Mouse (Mus musculus) c-Kit-positive CD71-positive TER-119-negative erythroid progenitor cells, embryonic 14.5 days (primary cell): ENCODE measurements around the gene C2cd4d.

Experiments
- DNase-seq: peaks from one replicate; pipeline ENCODE4 v3.0.0-alpha.2; 2013; ENCODE audit warnings: low read depth

The C2cd4d gene

DNA sequence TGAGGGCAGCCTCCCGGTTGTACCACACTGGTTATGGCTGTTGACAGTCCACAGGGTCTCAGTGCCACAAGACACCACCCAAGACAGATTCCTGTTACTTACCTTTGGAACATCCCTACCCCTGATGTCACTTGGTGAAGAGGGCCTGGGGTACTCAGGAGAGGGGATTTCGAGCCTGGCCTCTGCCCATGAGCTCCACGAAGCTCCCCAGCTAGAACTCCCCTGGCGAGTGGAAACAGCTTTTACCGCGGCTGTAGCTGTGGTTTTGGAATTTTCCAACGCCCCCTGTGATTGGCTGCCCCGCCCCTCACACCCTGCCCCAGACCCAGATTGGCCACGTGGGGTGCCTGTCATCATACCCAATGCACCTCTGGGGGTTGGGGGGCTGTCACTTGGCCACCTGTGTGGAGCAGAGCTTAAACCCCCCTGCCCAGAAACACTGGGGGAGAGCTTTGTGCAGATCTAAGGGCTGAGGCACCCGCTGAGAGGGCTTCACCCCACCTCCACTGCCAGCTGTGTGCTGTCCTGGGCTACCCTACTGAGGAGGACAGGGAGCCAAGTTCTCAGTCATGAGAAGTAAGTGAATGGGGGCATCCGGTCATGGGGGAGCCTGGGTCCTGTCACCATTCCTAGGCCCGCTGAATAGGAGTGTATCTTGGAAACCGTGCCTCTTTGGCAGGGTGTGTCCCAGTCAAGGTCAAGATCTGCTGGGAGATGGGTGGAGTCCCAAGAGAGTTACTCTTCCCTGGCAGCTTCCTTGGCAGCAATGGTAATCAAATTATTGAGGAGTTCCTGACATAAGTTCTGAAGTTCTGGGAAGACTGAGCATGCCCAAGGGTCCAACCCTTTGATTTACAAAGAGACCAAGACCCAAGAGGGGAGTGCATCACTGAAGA is 15.0 kb downstream of the C2cd4d start:
- DNase-seq, result no peak

GRCm38 (mm10) chr3:94379831-94380510 is 17.7 kb downstream of the C2cd4d start:
- no peak for DNase-seq

- no peak for DNase-seq
Observed at GRCm38 (mm10) chr3:94382308-94382707, 20.1 kb downstream of the C2cd4d start.

DNA sequence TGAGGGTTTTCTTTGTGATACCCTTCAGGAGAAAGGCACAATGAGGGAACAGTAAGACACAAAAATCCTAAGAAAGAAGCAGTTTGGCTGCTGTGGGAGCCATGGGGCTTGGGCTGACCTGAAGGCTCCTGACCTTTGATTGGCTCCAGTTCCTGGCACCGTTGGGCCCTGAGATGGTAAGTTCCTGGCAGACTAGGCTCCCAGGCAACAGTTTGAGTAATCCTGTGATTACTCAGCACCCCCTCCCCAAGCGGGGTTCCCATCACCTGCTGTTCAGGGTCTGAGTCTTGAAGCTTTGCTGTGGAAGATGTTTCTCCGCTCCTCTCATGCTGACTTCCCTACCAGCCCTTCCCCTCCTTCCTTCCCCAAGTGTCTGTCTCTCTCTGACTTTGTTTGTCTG is 21.2 kb downstream of the C2cd4d start:
- no peak for DNase-seq

GRCm38 (mm10) chr3:94386671-94387070 is 24.4 kb downstream of the C2cd4d start:
- no peak for DNase-seq

GRCm38 (mm10) chr3:94387391-94387790 is 25.2 kb downstream of the C2cd4d start:
- no peak for DNase-seq

DNA sequence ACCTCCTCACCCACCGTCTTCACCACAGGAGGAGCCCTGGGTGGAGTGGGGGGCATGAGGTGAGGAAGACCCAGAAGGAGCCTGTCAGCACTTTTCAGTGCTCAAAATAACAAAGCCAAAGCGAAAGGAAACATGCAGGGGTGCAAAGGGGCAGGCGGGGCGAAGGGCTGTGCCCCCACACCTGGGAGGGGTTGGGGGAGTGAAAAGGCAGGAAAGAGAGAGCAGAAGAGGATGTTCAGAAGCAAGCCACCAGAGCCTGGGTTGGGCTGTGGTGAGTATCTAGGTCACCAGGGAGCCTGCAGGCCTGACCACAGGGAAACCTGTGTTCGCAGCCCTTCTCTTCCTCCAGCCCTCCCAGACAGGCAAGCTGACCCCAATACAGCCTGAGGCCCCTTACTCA is 25.8 kb downstream of the C2cd4d start:
- no peak for DNase-seq

GRCm38 (mm10) chr3:94389420-94389819 is 27.2 kb downstream of the C2cd4d start:
- DNase-seq, result no peak

- DNase-seq, result no peak
Observed at GRCm38 (mm10) chr3:94391001-94391400, 28.8 kb downstream of the C2cd4d start.

GRCm38 (mm10) chr3:94392128-94392527 is 29.9 kb downstream of the C2cd4d start:
- DNase-seq, result no peak

DNA sequence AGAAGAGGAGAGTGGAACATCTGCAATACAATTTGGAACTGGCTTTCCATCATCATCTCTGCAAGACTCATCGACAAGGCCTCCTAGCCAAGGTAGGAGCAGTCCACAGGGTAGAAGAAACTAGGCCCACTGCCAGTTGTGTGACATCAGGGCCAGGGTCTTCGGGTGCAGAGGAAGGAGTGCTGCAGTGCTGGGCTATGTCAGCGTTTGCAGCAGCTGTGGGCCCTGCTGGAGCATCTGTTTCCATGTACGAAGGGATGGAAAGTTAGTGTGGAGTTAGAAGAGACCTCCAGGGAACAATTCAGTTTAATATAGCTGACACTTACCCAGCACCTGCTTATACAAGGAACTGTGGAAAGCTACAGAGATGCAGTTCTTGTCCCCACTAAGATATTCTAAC is 30.8 kb downstream of the C2cd4d start:
- no peak for DNase-seq

DNA sequence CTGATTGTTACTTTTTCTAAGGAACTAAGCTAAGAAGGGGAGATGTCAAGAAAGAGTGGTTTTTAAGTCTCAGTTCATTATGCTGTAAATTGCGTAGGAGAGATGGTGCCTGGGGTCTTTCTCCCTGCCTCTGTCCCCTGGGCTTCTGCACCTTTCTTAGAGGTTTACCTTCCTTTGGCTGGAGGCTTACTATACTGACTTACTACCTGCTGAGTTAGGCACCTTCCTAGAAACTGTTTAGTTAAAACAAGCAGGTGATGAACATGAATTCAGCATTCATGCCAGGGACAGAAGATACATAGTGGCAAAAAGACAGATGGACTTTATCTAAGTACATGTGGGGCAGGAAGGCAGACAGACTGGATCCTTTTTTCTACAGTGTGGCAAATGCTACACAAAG is 34.1 kb downstream of the C2cd4d start:
- no peak for DNase-seq

- no peak for DNase-seq
Observed at GRCm38 (mm10) chr3:94396851-94397250, 34.6 kb downstream of the C2cd4d start.

DNA sequence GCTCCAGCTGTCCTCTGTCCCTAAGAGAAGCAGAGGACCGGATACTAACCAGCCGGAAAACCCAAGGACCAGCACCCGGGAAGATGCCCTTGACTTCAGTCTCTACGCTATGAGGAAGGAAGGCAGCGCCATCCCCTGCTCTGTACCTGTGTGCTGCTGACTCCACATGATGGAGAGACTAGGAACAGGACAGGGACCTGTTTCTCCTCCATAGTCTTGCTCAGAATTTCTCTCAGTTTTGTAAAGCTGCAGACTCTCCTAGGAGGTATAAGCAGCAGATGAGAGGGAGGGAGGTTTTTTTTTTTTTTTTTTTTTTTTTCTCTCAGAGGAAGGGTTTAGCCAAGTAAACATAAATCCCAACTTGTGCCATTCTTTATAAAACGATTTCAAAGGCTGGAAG is 36.0 kb downstream of the C2cd4d start, which contains the start of gene Lingo4:
Gene Lingo4, plus strand, starts transcription at position 301 of the 400 bp plus-strand sequence.
- no peak for DNase-seq

DNA sequence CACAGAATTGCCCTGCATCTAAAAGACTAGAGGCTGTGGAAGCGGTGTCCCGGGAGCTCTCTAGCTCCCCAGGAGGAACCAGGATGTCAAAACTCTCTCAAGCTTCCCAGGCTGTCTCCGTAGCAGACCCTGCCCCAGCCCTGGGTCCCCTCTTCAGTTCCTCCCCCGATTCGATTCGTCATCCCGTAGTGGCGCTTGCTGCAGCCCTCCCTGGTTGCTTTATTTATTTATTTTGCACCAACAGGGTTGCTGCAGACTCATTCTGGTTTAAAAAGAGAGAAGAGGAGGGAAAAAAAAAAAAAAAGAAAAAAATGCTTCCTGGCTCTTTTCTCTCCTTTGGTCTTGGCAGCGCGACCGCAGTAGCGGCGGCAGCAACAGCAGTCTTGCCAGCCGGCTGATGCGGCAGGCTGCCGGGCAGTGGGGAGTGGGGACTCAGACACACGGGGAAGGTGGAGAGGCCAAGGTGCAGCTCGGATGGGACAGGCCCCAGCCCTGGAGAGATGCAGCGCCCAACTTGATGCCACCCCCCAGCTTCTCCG is 36.8 kb downstream of the C2cd4d start:
- no peak for DNase-seq

DNA sequence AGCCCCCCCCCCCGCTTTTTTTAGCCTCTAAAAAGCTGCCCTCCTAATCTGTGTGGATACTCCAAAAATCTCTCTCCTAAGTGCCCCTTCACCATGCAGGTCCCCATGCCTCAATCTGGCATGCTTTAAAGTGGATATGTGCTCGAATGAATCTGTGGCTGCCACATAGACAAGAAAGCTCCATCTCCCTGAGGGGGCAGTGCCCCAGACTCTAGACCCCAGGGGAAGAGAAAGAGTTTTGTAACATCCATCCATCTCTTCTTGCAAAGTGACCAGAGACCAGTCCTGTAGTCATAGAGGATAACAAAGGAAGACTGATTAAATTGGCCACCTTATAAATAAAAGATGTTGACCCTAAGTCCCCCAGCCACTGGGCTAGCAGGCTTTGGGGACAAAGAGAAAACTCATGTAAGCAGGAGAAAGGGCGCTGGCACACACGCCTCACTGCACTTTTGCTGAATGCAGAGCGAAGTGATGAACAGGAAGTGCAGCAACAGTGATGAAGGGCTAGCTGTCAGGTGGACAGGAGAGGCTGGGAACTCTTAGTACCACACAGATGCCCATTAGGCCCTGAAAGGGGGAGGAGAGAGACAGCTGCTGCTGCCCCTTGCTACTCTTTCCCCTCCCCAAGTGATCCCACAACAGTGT is 37.5 kb downstream of the C2cd4d start:
- DNase-seq, result no peak

- DNase-seq, result no peak
Observed at GRCm38 (mm10) chr3:94402451-94402850, 40.2 kb downstream of the C2cd4d start.

GRCm38 (mm10) chr3:94404366-94405054 is 42.3 kb downstream of the C2cd4d start:
- DNase-seq, result no peak

DNA sequence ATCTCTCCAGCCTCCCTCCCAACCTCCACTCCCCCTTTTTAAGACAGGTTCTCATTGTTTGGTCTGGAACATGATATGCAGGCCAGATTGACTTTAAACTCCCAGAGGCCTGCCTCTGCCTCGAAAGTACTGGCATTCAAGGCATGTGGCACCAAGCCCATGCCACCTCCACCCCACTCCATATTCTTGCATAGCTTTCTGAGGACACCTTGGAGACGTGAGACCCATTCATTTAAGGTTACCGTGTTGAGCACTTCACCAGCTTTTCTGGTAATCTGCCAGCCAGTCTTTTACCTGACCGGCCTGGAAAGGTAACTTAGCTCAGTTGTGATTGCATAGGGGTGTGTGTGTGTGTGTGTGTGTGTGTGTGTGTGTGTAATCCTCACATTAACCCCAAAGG is 43.3 kb downstream of the C2cd4d start:
- no peak for DNase-seq

GRCm38 (mm10) chr3:94412530-94412929 is 50.3 kb downstream of the C2cd4d start:
- DNase-seq, result no peak

DNA sequence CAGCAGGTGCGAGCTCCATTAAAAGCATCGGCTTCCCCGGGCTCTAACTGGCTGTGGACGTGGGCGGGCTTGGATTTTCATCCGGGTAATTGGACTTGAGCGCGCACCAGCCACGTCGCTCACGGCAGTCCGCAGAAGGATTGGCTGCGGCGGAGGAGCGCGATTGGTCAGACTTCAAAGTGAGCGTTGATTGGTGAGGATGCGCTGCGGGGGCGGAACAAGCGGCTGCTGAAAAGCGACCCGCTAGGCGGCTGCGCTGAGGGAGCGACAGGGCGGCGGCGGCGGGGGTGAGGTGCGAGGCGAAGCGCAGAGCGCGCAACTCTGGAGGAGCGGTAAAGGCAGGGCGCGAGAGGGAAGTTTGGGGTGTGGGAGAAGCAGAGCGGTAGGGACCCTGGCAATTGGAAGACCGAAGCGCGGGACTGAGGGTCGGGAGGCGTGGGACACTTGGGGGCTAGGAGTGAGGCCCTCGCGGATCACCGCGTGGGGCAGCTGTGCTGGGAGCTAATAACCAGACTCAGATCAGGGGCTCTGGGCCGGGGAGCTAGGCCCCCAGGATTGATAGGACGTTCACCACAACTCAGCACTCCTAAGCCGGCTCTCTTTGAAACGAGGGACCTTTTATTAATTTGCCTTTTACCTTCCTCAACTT is 50.9 kb downstream of the C2cd4d start, which contains the start of gene Tdrkh:
Gene Tdrkh, plus strand, starts transcription at position 243 of the 649 bp plus-strand sequence.
- DNase-seq, result peak; percentile 81
